12 mouse cellular contexts compared by ENCODE assay signal in the genomic region with DNA sequence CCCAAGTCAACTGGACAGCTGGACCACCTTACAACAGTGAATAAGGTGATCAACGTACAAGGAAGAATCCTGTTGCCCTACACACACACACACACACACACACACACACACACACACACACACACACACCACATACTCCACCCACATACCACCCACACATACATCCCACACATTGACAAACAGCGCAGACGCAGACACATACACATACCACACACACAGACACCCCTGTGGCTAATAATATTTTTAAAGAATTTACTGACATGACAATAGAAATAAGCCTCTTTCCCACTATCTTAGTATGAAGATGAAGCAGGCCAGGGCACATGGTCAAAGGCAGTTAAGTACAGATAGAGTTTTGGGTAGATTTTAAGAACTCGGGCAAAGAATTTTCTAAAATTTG.
DNase-seq lines count a peak whose midpoint lies in the region; ATAC-seq and TF ChIP-seq lines count a peak whose summit lies in the region.
"Had no signal": no experiment of that assay in that cellular context is flagged by ENCODE, and none has a peak within 500 bp of the region (broad histone marks: within the 10 kb centered on the region; RNA-seq: fewer than 3 reads in every experiment).

No protein-coding gene starts in this region.

- peak overlapping the region; percentile 77 for H3K27ac ChIP-seq in heart, embryonic 16.5 days (ENCODE audit: low read length)
- no peak overlapping the region for H3K27ac ChIP-seq in midbrain, embryonic 11.5 days (ENCODE audit: low read depth, low read length)
- H3K27ac ChIP-seq in midbrain, embryonic 16.5 days (ENCODE audit: low read length) = no peak overlapping the region
- H3K27ac ChIP-seq in liver, adult 2 months (replicated peaks; ENCODE audit: insufficient read depth, low read depth, low read length) = peak overlapping the region; percentile 44
- peak overlapping the region; percentile 64 for H3K27ac ChIP-seq in stomach, embryonic 15.5 days
- H3K27ac ChIP-seq: embryonic facial prominence, embryonic 15.5 days; hindbrain, embryonic 15.5 days; macrophage; neural tube, embryonic 13.5 days had no signal

- no peak for ATAC-seq in heart, embryonic 16.5 days (replicated peaks; ENCODE audit: extremely low read depth, insufficient read depth, low FRiP score)
- peak; percentile 27; the same call in 1 of the 2 replicates for ATAC-seq in midbrain, embryonic 11.5 days (ENCODE audit: low FRiP score)
- no peak for ATAC-seq in midbrain, embryonic 16.5 days
- ATAC-seq in stomach, embryonic 15.5 days (ENCODE audit: insufficient read depth, low FRiP score, low read depth) = no peak

- H3K9me3 ChIP-seq in heart, embryonic 16.5 days (replicated peaks; ENCODE audit: control insufficient read depth, low read length) = no peaks in the 10 kb centered on the region
- no peaks in the 10 kb centered on the region for H3K9me3 ChIP-seq in midbrain, embryonic 11.5 days (ENCODE audit: control insufficient read depth, low read length)
- no peaks in the 10 kb centered on the region for H3K9me3 ChIP-seq in midbrain, embryonic 16.5 days (replicated peaks; ENCODE audit: control insufficient read depth, low read length, poor library complexity, severe bottlenecking)
- no peaks in the 10 kb centered on the region for H3K9me3 ChIP-seq in stomach, embryonic 15.5 days
- H3K9me3 ChIP-seq: embryonic facial prominence, embryonic 15.5 days; hindbrain, embryonic 15.5 days; neural tube, embryonic 13.5 days had no signal

- DNase-seq in heart, adult 18-20 months = no peak
- peak; percentile 76 for DNase-seq in midbrain, embryonic 11.5 days (ENCODE audit: low spot score, missing footprints)
- DNase-seq in liver, adult 2 months (ENCODE audit: extremely low read depth, low read depth, low spot score) = no peak
- DNase-seq in adrenal gland, postnatal 4 days (ENCODE audit: low spot score in 2 of 2) = no peak
- DNase-seq: cerebellum, adult 8-10 months had no signal

- 63% methylated on average over 4 of the region's 4 CpGs for WGBS in heart, embryonic 16.5 days
- 89% methylated on average over 4 of the region's 4 CpGs for WGBS in midbrain, embryonic 11.5 days
- 88% methylated on average over 4 of the region's 4 CpGs for WGBS in midbrain, embryonic 16.5 days
- WGBS in liver, adult 2 months = 71% methylated on average over 4 of the region's 4 CpGs
- WGBS in stomach, embryonic 15.5 days = 72% methylated on average over 4 of the region's 4 CpGs

- no peak overlapping the region for H3K4me2 ChIP-seq in heart, embryonic 16.5 days (ENCODE audit: low read depth, low read length)
- no peak overlapping the region for H3K4me2 ChIP-seq in midbrain, embryonic 11.5 days
- H3K4me2 ChIP-seq in midbrain, embryonic 16.5 days (ENCODE audit: low read length) = no peak overlapping the region
- no peak overlapping the region for H3K4me2 ChIP-seq in stomach, embryonic 15.5 days
- H3K4me2 ChIP-seq: embryonic facial prominence, embryonic 15.5 days; hindbrain, embryonic 15.5 days; neural tube, embryonic 13.5 days had no signal

- TF ChIP-seq POLR2A in liver, adult 2 months (IDR thresholded peaks at IDR 0.05; ENCODE audit: extremely low read depth, insufficient read depth, low read length) = no peak

- no peaks in the 10 kb centered on the region for H3K36me3 ChIP-seq in heart, embryonic 16.5 days (ENCODE audit: control insufficient read depth, insufficient read depth)
- no peaks in the 10 kb centered on the region for H3K36me3 ChIP-seq in midbrain, embryonic 11.5 days (ENCODE audit: control insufficient read depth, insufficient read depth, low read length)
- no peaks in the 10 kb centered on the region for H3K36me3 ChIP-seq in midbrain, embryonic 16.5 days (ENCODE audit: control insufficient read depth, insufficient read depth, low read length)
- no peaks in the 10 kb centered on the region for H3K36me3 ChIP-seq in liver, adult 2 months (ENCODE audit: control insufficient read depth, insufficient read depth, low read length)
- H3K36me3 ChIP-seq in stomach, embryonic 15.5 days = no peaks in the 10 kb centered on the region
- H3K36me3 ChIP-seq: embryonic facial prominence, embryonic 15.5 days had no signal

- H3K4me3 ChIP-seq in heart, embryonic 16.5 days (ENCODE audit: low read length) = no peak overlapping the region
- no peak overlapping the region for H3K4me3 ChIP-seq in midbrain, embryonic 11.5 days (ENCODE audit: low read depth, low read length)
- H3K4me3 ChIP-seq in midbrain, embryonic 16.5 days (ENCODE audit: low read depth, low read length) = no peak overlapping the region
- H3K4me3 ChIP-seq in liver, adult 2 months (ENCODE audit: insufficient read depth, low read depth, low read length) = no peak overlapping the region
- H3K4me3 ChIP-seq in stomach, embryonic 15.5 days (replicated peaks) = no peak overlapping the region
- H3K4me3 ChIP-seq: embryonic facial prominence, embryonic 15.5 days; hindbrain, embryonic 15.5 days; neural tube, embryonic 13.5 days had no signal

- no peak for TF ChIP-seq CTCF in liver, adult 2 months (IDR thresholded peaks at IDR 0.05; ENCODE audit: low read depth, low read length)

- no peaks in the 10 kb centered on the region for H3K79me2 ChIP-seq in liver, adult 2 months (ENCODE audit: control insufficient read depth, insufficient read depth, low read length)

- H3K27me3 ChIP-seq in heart, embryonic 16.5 days (ENCODE audit: control insufficient read depth, insufficient read depth, low read length) = no peaks in the 10 kb centered on the region
- H3K27me3 ChIP-seq in midbrain, embryonic 11.5 days (ENCODE audit: control insufficient read depth, insufficient read depth, low read length) = no peaks in the 10 kb centered on the region
- no peaks in the 10 kb centered on the region for H3K27me3 ChIP-seq in midbrain, embryonic 16.5 days (ENCODE audit: control insufficient read depth, insufficient read depth, low read depth, low read length)
- no peaks in the 10 kb centered on the region for H3K27me3 ChIP-seq in liver, adult 2 months (ENCODE audit: control insufficient read depth, insufficient read depth, low read length)
- no peaks in the 10 kb centered on the region for H3K27me3 ChIP-seq in stomach, embryonic 15.5 days (replicated peaks)
- H3K27me3 ChIP-seq: embryonic facial prominence, embryonic 15.5 days; hindbrain, embryonic 15.5 days; neural tube, embryonic 13.5 days had no signal

- H3K4me1 ChIP-seq in heart, embryonic 16.5 days (ENCODE audit: control insufficient read depth, insufficient read depth, low read length) = peaks cover 11% of the 10 kb centered on the region
- no peaks in the 10 kb centered on the region for H3K4me1 ChIP-seq in midbrain, embryonic 11.5 days (ENCODE audit: control insufficient read depth, insufficient read depth, low read length)
- H3K4me1 ChIP-seq in midbrain, embryonic 16.5 days (ENCODE audit: control insufficient read depth, insufficient read depth, low read length) = no peaks in the 10 kb centered on the region
- H3K4me1 ChIP-seq in liver, adult 2 months (ENCODE audit: control insufficient read depth, insufficient read depth, low read length) = peaks cover 4% of the 10 kb centered on the region; the same call in 1 of the 2 replicates
- H3K4me1 ChIP-seq in stomach, embryonic 15.5 days = no peaks in the 10 kb centered on the region; the same call in 1 of the 2 replicates
- H3K4me1 ChIP-seq: embryonic facial prominence, embryonic 15.5 days; hindbrain, embryonic 15.5 days; neural tube, embryonic 13.5 days had no signal

- H3K9ac ChIP-seq in heart, embryonic 16.5 days (ENCODE audit: low read length) = no peak overlapping the region
- H3K9ac ChIP-seq in midbrain, embryonic 11.5 days (ENCODE audit: low read length) = no peak overlapping the region
- no peak overlapping the region for H3K9ac ChIP-seq in midbrain, embryonic 16.5 days (ENCODE audit: low read depth, low read length)
- no peak overlapping the region for H3K9ac ChIP-seq in liver, adult 2 months (ENCODE audit: low read depth, low read length)
- no peak overlapping the region for H3K9ac ChIP-seq in stomach, embryonic 15.5 days
- H3K9ac ChIP-seq: embryonic facial prominence, embryonic 15.5 days; hindbrain, embryonic 15.5 days; neural tube, embryonic 13.5 days had no signal

Comparison
In these comparisons a context has a peak if more than half of its experiments do, and no peak if none do; other contexts are left out.
1. H3K27ac ChIP-seq: peak in heart, embryonic 16.5 days (single experiment), liver, adult 2 months (single experiment) and stomach, embryonic 15.5 days (single experiment); none in midbrain, embryonic 11.5 days (single experiment) and midbrain, embryonic 16.5 days (single experiment).